Mouse (Mus musculus): ENCODE measurements around the gene Stt3a.

Gene Stt3a

DNA sequence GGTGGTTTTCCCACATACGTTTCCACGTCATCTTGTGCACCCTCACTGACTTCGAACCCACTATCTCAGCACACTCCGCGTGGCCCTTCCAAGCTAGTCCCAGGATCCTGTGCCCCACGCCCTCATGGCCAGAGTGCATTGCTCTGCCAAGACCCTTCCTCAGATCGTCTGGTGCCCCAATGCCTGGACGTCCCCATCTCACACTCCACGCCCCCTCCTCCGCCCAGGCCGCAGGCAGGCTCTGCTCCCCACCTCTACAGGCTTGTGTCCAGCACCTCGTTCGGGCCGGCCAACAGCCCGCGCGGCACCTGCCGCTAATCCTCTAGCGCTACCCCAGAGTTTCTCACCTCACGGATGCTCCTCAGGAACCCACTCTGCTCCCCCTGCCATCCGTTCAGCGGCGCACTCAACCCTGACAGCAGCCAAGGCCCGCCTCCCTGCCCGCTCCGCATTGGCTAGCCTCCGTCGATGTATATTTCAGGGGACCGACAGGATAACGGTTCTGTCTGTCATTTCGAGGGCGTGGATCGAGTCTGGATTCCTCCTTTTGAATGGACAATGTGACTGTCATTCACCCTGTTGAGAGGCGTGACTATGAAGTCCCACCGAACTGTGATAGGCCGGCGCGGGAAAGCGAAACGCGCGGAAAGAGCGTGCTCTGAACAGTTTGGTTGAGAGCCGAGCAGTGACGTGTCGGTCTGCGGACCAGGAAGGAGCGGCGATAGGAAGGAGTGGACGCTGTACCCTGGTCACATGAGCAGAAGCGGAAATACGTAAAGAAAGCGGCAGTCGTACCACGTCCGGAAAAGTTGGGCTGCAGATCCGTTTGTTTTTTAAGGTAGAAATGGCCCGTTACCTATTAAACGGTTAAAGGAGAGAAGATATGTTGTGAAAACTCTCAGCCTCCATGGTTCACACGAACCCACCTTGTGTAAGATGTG is at the start of gene Stt3a:
Gene Stt3a (minus strand): TSS at position 477 of the 941 bp plus-strand sequence.
- in situ Hi-C loops (cut with MboI; ENCODE audit: low pct_unique_long_range_greater_than_20kb in 1 of 2, low sequenced_read_pairs in 2 of 2, unreplicated experiment in 1 of 2): no loop called here

DNA sequence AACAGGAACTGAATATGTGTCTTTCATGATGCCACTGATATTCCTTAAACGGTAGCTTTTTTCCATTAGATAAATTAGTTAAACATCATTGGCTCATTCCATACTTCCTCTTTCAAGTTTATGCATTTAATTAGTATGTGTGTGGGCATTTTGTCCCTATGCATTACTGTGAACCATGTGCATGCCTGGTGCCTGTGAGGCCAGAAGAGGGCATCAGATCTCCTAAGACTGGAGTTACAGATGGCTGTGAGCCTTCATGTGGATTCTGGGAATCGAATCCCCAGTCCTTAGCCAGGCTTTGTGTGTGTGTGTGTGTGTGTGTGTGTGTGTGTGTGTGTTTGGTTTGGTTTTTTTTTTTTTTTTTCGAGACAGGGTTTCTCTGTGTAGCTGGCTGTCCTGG is 47.0 kb upstream of the Stt3a start:
- in situ Hi-C loops (cut with MboI; ENCODE audit: low pct_unique_long_range_greater_than_20kb in 1 of 2, low sequenced_read_pairs in 2 of 2, unreplicated experiment in 1 of 2): no loop called here

DNA sequence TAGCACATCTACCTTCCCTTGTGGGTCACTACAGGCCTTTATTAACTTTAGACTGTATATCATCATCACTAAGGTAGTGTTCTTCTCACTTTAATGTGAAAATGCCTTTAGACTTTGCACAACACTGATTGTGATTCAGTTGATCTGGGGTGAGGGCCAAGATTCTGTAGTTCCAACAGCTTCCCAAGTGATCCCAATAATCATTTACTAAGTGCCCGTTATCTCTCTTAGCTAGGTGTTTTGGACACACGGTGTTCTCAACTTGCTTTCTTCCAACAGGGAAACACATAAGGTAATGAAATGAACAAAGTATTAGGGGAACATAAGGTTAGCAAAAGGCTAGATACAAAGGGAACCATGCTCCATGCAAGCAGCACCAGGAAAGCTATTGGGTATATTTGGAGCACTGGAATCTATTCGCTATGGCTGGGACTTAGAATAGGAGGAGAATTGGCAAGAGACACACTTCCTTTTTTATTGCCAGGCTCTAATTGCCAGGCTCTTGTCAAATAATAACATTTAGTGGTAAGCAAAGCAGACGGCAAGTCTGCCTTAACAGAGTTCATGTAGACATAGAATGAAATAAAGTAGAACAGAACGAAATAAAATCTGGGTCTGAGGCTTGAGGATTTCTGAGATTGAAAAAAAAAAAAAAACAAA is 40.8 kb upstream of the Stt3a start:
- in situ Hi-C loops (cut with MboI; ENCODE audit: low pct_unique_long_range_greater_than_20kb in 1 of 2, low sequenced_read_pairs in 2 of 2, unreplicated experiment in 1 of 2): no loop called here

DNA sequence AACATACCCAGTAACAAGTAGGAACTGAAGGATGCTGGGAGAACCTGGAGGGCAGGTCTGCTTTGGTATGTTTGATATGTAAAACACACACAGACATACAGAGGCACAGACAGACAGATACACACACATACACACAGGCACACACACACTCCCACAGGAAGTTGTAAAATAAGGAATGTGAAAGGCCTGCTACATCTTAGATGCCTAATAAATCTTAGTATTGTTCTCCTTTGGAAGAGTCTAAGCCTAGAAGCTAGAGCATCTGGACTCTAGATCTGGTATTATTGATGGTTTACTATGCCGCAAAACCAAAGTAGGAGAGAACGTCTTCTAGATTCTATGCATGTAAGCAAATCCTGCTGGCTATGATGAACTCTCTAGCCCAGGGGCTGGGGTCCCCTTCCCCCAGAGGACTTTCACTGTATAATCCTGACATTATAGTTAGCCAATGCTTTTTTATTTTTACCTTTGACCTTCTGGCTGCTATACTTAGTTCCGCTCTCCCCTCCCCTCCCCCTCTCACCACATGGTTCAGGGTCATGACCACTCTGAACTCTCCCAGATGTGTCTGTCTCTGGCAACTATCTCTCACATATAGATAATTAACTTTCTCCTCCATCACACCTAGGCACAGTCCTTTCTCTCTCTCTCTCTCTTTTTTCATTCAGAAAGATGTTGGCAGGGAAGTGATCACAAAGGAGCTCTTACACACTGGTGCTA is 37.9 kb upstream of the Stt3a start:
- in situ Hi-C loops (cut with MboI; ENCODE audit: low pct_unique_long_range_greater_than_20kb in 1 of 2, low sequenced_read_pairs in 2 of 2, unreplicated experiment in 1 of 2): no loop called here

DNA sequence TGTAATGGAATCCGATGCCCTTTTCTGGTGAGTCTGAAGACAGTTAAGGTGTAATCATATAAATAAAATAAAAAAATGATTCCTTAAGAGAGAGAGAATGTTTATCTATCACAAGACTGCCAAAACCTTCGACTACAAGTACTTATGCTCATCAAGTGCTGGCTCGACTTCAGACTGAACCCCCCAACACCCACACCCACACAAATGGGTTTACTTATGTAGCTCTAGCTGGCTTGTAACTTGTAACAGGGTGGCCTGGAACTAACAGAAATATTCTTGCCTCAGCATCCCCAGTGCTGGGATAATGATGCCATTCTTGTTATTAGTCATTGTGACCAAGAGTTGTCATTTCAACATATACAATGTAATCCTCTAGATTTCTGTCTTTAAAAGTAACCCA is 36.4 kb upstream of the Stt3a start:
- in situ Hi-C loops (cut with MboI; ENCODE audit: low pct_unique_long_range_greater_than_20kb in 1 of 2, low sequenced_read_pairs in 2 of 2, unreplicated experiment in 1 of 2): no loop called here

DNA sequence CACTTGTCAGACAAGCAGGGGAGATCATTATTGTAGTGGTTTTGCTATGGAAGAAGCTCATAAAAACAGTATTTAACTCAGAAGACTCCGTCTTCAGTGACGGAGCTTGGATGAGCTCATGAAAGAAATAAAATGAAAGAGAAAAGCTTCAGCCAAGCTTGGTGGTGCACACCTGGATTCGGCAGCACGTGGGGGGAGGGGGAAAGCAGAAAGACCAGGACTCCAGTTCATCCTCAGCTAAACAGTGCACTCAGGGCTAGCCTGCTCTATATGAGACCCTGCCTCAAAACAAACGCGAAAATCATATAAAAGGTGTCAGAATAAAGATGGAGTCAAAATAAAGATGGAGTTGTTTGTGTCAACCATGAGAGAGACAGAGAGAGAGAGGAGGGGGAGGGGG is 35.9 kb upstream of the Stt3a start:
- in situ Hi-C loops (cut with MboI; ENCODE audit: low pct_unique_long_range_greater_than_20kb in 1 of 2, low sequenced_read_pairs in 2 of 2, unreplicated experiment in 1 of 2): no loop called here

DNA sequence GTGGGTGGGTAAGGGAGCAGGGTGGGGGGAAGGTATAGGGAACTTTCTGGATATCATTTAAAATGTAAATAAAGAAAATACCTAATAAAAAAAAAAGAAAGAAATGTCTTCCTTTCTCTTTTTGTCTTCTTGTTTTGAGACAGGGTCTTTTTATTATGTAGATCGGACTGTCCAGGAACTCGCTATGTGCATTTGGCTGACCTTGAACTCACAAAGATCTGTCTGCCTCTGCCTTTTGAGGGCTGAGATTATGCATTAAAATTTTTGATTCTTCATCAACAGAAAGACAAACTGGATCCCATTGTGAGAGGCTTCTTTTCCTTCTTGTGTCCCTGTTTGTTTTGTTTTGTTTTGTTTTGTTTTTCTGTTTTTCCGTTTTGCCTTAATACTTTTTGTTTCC is 35.5 kb upstream of the Stt3a start:
- in situ Hi-C loops (cut with MboI; ENCODE audit: low pct_unique_long_range_greater_than_20kb in 1 of 2, low sequenced_read_pairs in 2 of 2, unreplicated experiment in 1 of 2): no loop called here

DNA sequence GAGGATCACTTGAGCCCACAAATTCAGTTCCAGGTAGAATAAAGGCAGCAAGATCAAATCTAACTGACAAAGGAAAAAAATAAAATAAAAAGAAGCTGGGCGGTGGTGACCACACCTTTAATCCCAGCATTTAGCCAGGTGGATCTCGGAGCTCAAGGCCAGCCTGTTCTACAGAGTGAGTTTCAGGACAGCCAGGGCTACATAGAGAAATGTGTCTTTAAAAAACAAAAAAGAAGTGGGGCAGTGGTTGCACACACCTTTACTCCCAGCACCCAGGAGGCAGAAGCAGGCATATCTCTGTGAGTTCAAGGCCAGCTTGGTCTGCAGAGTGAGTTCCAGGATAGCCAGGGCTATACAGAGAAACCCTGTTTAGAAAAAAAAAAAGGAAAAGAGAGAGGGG is 34.5 kb upstream of the Stt3a start:
- in situ Hi-C loops (cut with MboI; ENCODE audit: low pct_unique_long_range_greater_than_20kb in 1 of 2, low sequenced_read_pairs in 2 of 2, unreplicated experiment in 1 of 2): no loop called here

DNA sequence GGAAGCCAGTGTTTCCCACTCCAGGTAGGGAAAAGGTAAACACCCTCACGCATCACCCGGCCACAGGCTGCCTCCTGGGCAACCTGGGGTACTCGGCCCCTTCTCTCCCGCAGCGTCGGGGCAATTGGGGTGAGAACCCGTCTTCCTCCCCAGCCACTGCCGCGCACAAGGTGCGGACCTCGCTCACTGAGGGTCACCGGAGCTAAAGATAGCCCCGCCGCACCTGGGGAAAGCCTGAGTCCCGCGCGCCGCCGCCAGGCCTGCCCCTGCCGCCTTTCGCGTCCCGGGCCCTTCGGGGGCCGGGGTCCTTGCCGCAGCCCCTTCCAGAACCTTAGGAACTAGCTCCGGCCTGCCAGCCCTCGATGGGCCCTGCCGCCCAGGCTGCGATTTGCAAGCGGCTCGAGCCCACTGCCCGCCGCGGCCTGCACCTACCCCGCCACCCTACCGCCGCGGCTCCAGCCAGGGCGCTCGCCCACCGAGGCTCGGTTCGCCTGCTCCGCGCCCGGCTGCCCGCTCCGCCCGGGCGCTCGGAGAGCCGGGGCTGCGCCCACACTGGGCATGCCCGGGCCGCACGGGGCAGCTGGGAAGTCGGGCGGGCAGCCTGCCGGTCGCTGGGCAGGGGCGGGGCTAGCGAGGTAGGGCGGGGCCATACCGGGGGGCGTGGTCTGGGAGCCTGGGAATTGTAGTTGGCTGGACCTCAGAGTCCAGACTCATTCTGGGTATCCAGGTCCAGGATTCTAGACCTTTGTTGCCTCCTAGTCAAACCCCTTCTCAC is 29.5 kb upstream of the Stt3a start, which contains the start of gene Ei24:
Gene Ei24 (minus strand): TSS at position 613 of the 775 bp plus-strand sequence.
- in situ Hi-C loops (cut with MboI; ENCODE audit: low pct_unique_long_range_greater_than_20kb in 1 of 2, low sequenced_read_pairs in 2 of 2, unreplicated experiment in 1 of 2): no loop called here

DNA sequence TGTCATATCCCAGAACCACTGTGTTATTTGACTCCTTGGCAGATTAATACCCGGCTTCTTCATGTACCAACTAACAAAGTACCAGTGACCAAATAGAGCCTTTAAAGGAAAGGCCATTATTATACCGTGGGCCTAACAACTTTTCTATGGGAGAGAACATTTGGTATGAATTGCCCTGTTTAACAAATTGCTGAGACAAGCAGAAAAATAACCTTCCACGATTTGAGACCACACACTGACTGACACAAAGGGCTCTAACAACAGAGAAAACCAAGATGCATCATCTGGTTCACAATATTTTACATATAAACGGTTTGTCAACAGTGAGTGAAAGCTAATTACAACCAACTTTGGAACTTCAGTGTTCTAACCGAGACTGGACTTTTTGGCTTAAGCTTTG is 28.7 kb upstream of the Stt3a start:
- in situ Hi-C loops (cut with MboI; ENCODE audit: low pct_unique_long_range_greater_than_20kb in 1 of 2, low sequenced_read_pairs in 2 of 2, unreplicated experiment in 1 of 2): no loop called here

DNA sequence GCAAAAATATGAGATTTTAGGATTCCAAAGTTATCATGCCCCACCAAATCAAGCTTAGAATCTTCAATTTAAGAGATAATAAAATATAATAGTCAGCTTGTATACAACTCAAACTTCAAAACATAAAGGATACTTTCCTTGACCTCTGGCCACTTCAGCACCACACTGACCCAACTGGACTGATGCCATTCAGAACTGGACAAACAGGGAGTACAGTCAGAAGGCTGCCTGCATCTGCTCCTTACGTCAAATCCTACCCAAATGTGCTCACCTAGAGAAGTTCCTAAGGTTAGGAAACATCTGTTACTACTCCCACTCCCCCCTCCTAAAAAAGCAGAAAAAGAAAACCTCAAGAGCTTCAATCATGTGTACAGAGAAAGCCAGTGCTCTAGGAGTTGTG is 28.1 kb upstream of the Stt3a start:
- in situ Hi-C loops (cut with MboI; ENCODE audit: low pct_unique_long_range_greater_than_20kb in 1 of 2, low sequenced_read_pairs in 2 of 2, unreplicated experiment in 1 of 2): no loop called here

DNA sequence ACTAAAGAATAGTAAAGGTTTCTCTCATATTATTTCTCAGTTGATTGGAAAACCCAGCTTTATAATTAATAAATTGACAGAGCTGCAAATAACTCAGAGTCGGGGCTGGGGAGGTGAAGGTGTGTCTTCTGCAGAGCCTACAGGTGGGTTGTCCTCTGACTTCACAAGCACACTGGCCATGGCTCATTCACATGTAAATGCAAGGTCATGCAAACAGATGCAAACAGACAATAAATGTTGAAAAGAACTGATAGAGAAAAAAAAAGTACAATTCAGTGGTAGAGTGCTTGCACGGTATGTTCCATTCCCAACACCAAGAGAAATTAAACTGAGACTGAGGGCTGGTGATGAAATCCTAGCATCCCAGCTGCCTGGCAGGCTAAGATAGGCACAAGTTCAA is 27.0 kb upstream of the Stt3a start:
- in situ Hi-C loops (cut with MboI; ENCODE audit: low pct_unique_long_range_greater_than_20kb in 1 of 2, low sequenced_read_pairs in 2 of 2, unreplicated experiment in 1 of 2): loop anchor here in 1 of 2 experiments (5.0 kb wide), 1 partner anchor 42 kb away; no protein-coding TSS in a partner anchor

DNA sequence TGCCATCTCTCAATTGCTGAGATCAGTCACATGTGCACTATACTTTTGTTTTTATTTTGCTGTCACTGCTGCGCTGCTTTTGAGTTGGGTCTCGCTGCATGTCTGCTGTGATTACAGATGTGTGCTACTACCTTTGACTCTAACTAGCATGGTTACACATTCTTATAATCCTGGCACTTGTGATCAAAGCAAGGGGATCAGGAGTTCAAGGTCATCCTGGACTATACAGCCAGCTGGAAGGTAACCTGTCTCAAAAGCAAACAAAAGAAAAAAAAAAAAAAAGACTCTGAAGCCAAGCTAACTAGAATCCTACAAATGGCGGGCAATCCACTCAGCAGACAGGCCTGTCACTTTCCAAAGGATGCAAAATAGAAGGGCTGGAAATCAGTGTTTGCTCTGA is 24.7 kb upstream of the Stt3a start:
- in situ Hi-C loops (cut with MboI; ENCODE audit: low pct_unique_long_range_greater_than_20kb in 1 of 2, low sequenced_read_pairs in 2 of 2, unreplicated experiment in 1 of 2): loop anchor here in 1 of 2 experiments (5.0 kb wide), 1 partner anchor 40 kb away; no protein-coding TSS in a partner anchor

DNA sequence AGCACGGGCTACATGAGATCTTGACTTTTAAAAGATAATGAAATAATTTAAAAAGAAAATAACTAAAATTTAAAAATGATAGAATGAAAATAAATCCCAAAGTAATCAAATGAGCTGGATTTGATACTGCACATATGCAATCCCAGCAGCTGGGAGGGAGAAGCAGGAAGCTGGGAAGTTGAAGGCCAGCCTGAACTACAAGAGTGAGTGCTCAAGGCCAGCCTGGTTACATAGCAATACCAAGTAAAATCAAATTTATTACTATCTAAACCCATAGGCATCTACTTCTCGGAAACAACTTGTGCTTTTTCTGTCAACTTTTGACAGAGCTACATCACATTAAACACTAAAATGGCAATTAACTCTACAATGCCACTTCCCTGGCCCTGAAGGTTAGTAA is 16.4 kb upstream of the Stt3a start:
- in situ Hi-C loops (cut with MboI; ENCODE audit: low pct_unique_long_range_greater_than_20kb in 1 of 2, low sequenced_read_pairs in 2 of 2, unreplicated experiment in 1 of 2): loop anchor here in 1 of 2 experiments (10.0 kb wide), 1 partner anchor 49 kb away; no protein-coding TSS in a partner anchor

DNA sequence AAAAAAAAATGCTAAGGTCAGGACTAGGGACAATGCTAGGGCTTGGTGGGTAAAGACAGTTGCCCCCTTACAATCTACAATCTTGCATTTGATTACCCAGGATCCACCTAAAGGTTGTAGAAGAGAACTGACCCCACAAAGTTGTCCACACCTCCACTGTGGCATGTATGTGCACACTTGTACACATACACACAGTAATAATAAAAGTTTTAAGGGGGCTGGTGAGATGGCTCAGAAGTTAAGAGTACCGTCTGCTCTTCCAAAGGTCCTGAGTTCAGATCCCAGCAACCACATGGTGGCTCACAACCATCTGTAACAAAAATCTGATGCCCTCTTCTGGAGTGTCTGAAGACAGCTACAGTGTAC is 1.6 kb upstream of the Stt3a start:
- in situ Hi-C loops (cut with MboI; ENCODE audit: low pct_unique_long_range_greater_than_20kb in 1 of 2, low sequenced_read_pairs in 2 of 2, unreplicated experiment in 1 of 2): no loop called here

DNA sequence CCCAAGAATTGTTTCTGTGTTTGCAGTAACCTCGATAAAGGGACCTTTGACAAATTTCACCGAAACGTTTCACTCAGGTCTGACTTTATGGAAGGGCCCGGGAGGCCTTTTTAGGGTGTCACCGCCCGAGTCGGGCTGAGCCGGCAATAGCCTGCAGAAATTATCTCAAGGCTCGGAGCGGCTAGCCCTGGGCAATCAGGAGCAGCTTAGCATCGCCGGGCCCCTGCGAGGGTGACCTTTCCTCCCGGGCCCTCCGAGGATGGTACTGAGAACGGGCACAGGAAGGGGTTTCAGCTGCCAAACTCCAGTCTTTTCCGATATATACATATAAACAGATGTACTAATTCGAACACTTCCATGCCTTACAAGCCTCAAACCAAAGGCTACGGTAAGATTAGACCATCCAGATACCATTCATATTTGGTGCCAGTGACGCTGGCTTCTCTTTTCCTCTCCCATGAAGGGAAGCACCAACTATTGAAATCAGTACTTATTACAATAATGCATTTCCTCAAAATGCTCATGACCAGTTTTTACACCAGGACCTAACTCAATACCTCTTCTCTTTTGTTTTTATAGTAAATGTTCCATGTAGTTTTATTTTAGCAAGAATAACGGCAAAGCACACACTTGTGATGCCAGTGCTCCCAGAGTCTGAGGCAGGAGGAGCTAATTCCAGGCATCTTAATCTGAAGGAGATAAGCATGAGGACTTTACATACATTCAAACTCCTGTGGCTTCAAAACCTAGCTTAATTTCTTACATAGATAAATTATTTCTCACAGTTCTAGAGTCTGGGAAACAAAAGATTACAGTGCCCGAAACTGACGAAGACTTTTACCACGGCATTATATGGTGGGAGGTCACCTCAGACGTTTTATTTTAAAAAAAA is 923 bp upstream of the Stt3a start:
- in situ Hi-C loops (cut with MboI; ENCODE audit: low pct_unique_long_range_greater_than_20kb in 1 of 2, low sequenced_read_pairs in 2 of 2, unreplicated experiment in 1 of 2): no loop called here

DNA sequence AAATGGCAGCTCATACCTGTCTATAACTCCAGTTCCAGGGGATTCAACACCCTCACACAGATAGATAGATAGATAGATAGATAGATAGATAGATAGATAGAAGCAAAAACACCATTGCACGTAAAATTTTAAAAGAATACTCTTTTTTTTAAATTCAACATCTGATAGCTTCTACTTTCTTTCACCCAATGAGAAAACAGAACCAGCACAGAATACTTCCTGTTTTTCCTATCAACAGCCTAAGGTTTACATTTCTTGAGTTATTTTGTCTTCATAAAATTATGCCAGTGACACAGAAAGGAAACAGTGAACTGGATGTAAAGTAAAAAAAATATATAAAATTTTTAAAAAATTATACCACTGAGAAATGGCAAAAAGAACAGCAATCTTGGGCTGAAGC is 3.1 kb downstream of the Stt3a start:
- in situ Hi-C loops (cut with MboI; ENCODE audit: low pct_unique_long_range_greater_than_20kb in 1 of 2, low sequenced_read_pairs in 2 of 2, unreplicated experiment in 1 of 2): no loop called here
